Mouse (Mus musculus): ENCODE data around the gene Hlcs. TPM values are rescaled to one million over a fixed set of nuclear protein-coding genes. Genes with fewer than 3 reads are reported as not detected.

Gene Hlcs
- polyA plus RNA-seq, 1 experiment from 2014 or later, result 8.9 TPM

GRCm38 (mm10) chr16:94250640-94251349 lies 62.6 kb downstream of the Hlcs start:
- H3K4me2 ChIP-seq (replicated peaks; ENCODE audit: low read depth, low read length), result 0 out of 2 replicates have a peak overlapping the region, but pooled peaks have one; percentile 22
- H3K27ac ChIP-seq (ENCODE audit: low read length), result no peak overlapping the region
- no peak for ATAC-seq (ENCODE audit: low FRiP score, low TSS enrichment)
- no peak overlapping the region for H3K4me3 ChIP-seq (ENCODE audit: low read length)
- no peaks in the 10 kb centered on the region for H3K36me3 ChIP-seq (ENCODE audit: insufficient read depth, low read length)
- no peaks in the 10 kb centered on the region for H3K9me3 ChIP-seq (ENCODE audit: low read length)
- H3K27me3 ChIP-seq (ENCODE audit: insufficient read depth, low read length), result no peaks in the 10 kb centered on the region; the same call in 1 of the 2 replicates
- peaks cover 11% of the 10 kb centered on the region; the same call in 1 of the 2 replicates for H3K4me1 ChIP-seq (ENCODE audit: insufficient read depth, low read length)
- WGBS, result 68% methylated on average over 15 of the region's 15 CpGs
- peak overlapping the region; percentile 20; the same call in 1 of the 2 replicates for H3K9ac ChIP-seq (replicated peaks; ENCODE audit: low read length)

DNA sequence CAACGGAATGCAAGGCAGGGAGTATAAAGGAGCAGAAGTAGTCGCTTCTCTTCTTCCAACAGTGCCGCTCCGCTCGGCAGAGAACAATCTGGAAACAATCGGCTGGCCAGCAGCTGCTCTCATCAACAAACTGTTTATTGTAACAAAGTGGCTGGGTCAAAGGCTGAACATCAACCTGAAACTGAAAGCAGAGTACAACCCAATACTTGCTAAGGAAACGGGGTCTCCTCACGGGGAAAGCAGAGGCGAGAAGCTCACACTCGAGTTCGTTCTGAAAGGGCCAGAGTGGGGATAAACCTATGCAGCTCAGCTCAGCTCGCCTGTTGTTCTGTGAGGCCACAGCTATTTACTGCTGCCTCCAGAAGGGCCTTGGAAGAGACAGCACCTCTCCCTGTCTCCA lies 63.2 kb downstream of the Hlcs start:
- WGBS, result 29% methylated on average over 12 of the region's 12 CpGs
- no peak for ATAC-seq (ENCODE audit: low FRiP score, low TSS enrichment)
- peak overlapping the region; percentile 20; the same call in 1 of the 2 replicates for H3K9ac ChIP-seq (replicated peaks; ENCODE audit: low read length)

DNA sequence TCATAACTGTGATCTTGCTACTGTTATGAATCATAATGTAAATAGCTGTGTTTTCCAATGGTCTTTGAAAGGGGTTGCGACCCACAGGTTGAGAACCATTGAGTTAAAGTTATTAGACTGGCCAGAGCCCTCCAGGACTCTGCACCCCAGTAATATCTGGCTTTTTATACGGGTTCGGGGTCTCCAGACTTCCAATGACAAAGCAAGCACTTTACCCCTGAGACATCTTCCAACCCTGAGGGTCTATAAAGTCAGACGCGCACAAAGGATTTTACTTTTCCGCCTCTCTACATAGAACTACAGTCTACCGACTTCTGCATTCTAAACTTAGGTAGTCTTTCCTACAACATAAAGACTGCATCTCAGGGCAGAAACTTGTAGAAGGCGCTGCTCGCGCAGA lies 63.7 kb downstream of the Hlcs start:
- Histone ChIP-seq H3K27me3 (ENCODE audit: insufficient read depth, low read length) (no peaks in the 10 kb centered on the region; the same call in 1 of the 2 replicates), H3K9ac (replicated peaks; ENCODE audit: low read length) (no peak overlapping the region), H3K27ac (ENCODE audit: low read length) (no peak overlapping the region), H3K4me1 (ENCODE audit: insufficient read depth, low read length) (peaks cover 11% of the 10 kb centered on the region; the same call in 1 of the 2 replicates), H3K4me2 (replicated peaks; ENCODE audit: low read depth, low read length) (peak overlapping the region; percentile 22; the same call in 1 of the 2 replicates), H3K9me3 (ENCODE audit: low read length) (no peaks in the 10 kb centered on the region), H3K36me3 (ENCODE audit: insufficient read depth, low read length) (no peaks in the 10 kb centered on the region), H3K4me3 (ENCODE audit: low read length) (no peak overlapping the region)
- ATAC-seq (ENCODE audit: low FRiP score, low TSS enrichment), result no peak
- 89% methylated on average over 10 of the region's 10 CpGs for WGBS

More for the DNA sequence above, 63.2 kb downstream of the Hlcs start:
- Histone ChIP-seq H3K27ac (ENCODE audit: low read length) (no peak overlapping the region), H3K4me2 (replicated peaks; ENCODE audit: low read depth, low read length) (peak overlapping the region; percentile 22; the same call in 1 of the 2 replicates), H3K27me3 (ENCODE audit: insufficient read depth, low read length) (no peaks in the 10 kb centered on the region; the same call in 1 of the 2 replicates), H3K4me3 (ENCODE audit: low read length) (no peak overlapping the region), H3K9me3 (ENCODE audit: low read length) (no peaks in the 10 kb centered on the region), H3K36me3 (ENCODE audit: insufficient read depth, low read length) (no peaks in the 10 kb centered on the region), H3K4me1 (ENCODE audit: insufficient read depth, low read length) (peaks cover 11% of the 10 kb centered on the region; the same call in 1 of the 2 replicates)

GRCm38 (mm10) chr16:94248721-94249120 lies 64.7 kb downstream of the Hlcs start:
- Histone ChIP-seq H3K9ac (replicated peaks; ENCODE audit: low read length) (no peak overlapping the region), H3K4me2 (replicated peaks; ENCODE audit: low read depth, low read length) (no peak overlapping the region), H3K27ac (ENCODE audit: low read length) (no peak overlapping the region), H3K4me1 (ENCODE audit: insufficient read depth, low read length) (peaks cover 11% of the 10 kb centered on the region; the same call in 1 of the 2 replicates), H3K4me3 (ENCODE audit: low read length) (no peak overlapping the region), H3K36me3 (ENCODE audit: insufficient read depth, low read length) (no peaks in the 10 kb centered on the region), H3K9me3 (ENCODE audit: low read length) (no peaks in the 10 kb centered on the region), H3K27me3 (ENCODE audit: insufficient read depth, low read length) (no peaks in the 10 kb centered on the region; the same call in 1 of the 2 replicates)
- WGBS, result 83% methylated on average over 15 of the region's 15 CpGs
- no peak for ATAC-seq (ENCODE audit: low FRiP score, low TSS enrichment)

DNA sequence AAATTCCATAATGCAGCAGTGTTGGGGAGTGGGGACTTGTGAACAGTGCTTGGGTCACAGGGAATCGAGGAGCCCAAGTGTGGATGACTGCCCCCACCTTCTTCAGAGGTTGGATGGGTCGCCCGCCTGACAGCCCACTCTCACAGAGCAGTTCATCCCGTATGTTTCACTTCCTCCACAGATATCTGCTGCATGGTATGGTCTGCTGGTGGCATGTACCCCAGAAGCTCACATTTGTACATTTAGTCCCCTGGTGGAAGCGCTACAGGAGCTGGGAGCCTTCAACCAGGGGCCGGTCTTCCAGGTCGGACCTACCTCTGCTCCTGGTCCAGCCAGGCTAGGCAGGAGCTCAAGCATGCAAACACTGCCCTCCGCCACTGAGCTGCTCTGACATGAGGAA lies 66.4 kb downstream of the Hlcs start:
- no peak for ATAC-seq (ENCODE audit: low FRiP score, low TSS enrichment)
- H3K36me3 ChIP-seq (ENCODE audit: insufficient read depth, low read length), result no peaks in the 10 kb centered on the region
- 83% methylated on average over 8 of the region's 8 CpGs for WGBS

DNA sequence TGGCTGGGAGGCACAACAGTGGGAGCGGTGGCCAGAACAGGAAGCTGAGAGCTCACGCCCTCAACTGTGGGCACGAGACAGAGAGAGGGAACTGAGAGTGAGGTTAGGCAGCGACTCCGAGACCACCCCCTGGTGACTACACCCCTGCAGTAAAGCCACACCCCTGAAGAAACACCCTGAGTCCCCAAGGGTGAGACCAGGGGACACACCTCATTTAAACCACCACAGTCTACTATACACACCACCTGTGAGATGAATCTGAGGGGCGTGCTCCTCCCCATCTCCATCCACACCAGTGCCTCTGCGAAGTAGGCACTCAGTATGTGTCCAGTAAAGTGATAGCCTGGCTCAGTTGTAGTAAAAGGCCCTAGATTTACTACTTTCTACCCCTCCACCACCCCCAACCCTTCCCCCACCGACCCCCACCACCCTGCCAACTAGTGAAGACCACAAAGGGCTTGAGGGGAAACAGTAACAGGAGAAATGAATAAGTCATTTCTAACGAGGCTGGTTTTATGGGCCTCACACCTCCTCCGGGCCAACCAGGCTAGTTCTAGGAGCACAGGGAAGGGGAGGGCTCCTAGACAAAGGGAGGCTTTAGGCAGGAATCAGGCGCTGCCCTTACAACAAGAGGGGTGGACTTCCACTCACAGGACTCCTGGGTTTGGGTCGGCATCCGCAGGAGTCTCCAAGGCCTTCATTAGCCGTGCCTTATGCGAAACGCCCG lies 67.2 kb downstream of the Hlcs start:
- WGBS, result 39% methylated on average over 17 of the region's 17 CpGs
- peak; percentile 40; the same call in 1 of the 2 replicates for ATAC-seq (ENCODE audit: low FRiP score, low TSS enrichment)
- H3K4me1 ChIP-seq (ENCODE audit: insufficient read depth, low read length), result peaks cover 11% of the 10 kb centered on the region; the same call in 1 of the 2 replicates

More for the DNA sequence above, 66.4 kb downstream of the Hlcs start:
- Histone ChIP-seq H3K4me3 (ENCODE audit: low read length) (no peak overlapping the region), H3K4me2 (replicated peaks; ENCODE audit: low read depth, low read length) (no peak overlapping the region), H3K27me3 (ENCODE audit: insufficient read depth, low read length) (no peaks in the 10 kb centered on the region; the same call in 1 of the 2 replicates), H3K4me1 (ENCODE audit: insufficient read depth, low read length) (peaks cover 11% of the 10 kb centered on the region; the same call in 1 of the 2 replicates), H3K27ac (ENCODE audit: low read length) (no peak overlapping the region), H3K9ac (replicated peaks; ENCODE audit: low read length) (no peak overlapping the region), H3K9me3 (ENCODE audit: low read length) (no peaks in the 10 kb centered on the region)

GRCm38 (mm10) chr16:94241126-94241525 lies 72.2 kb downstream of the Hlcs start:
- Histone ChIP-seq H3K9ac (replicated peaks; ENCODE audit: low read length) (no peak overlapping the region), H3K4me2 (replicated peaks; ENCODE audit: low read depth, low read length) (no peak overlapping the region), H3K36me3 (ENCODE audit: insufficient read depth, low read length) (no peaks in the 10 kb centered on the region), H3K27ac (ENCODE audit: low read length) (no peak overlapping the region), H3K4me1 (ENCODE audit: insufficient read depth, low read length) (no peaks in the 10 kb centered on the region), H3K9me3 (ENCODE audit: low read length) (no peaks in the 10 kb centered on the region), H3K4me3 (ENCODE audit: low read length) (no peak overlapping the region), H3K27me3 (ENCODE audit: insufficient read depth, low read length) (no peaks in the 10 kb centered on the region)
- ATAC-seq (ENCODE audit: low FRiP score, low TSS enrichment), result no peak
- 90% methylated on average over 10 of the region's 10 CpGs for WGBS

More for the DNA sequence above, 67.2 kb downstream of the Hlcs start:
- Histone ChIP-seq H3K27me3 (ENCODE audit: insufficient read depth, low read length) (no peaks in the 10 kb centered on the region), H3K4me2 (replicated peaks; ENCODE audit: low read depth, low read length) (no peak overlapping the region), H3K36me3 (ENCODE audit: insufficient read depth, low read length) (no peaks in the 10 kb centered on the region), H3K27ac (ENCODE audit: low read length) (no peak overlapping the region), H3K9ac (replicated peaks; ENCODE audit: low read length) (no peak overlapping the region), H3K4me3 (ENCODE audit: low read length) (no peak overlapping the region), H3K9me3 (ENCODE audit: low read length) (no peaks in the 10 kb centered on the region)

GRCm38 (mm10) chr16:94240190-94240589 lies 73.2 kb downstream of the Hlcs start:
- WGBS, result 22% methylated on average over 2 of the region's 2 CpGs
- Histone ChIP-seq H3K27ac (ENCODE audit: low read length) (no peak overlapping the region), H3K4me2 (replicated peaks; ENCODE audit: low read depth, low read length) (no peak overlapping the region), H3K4me1 (ENCODE audit: insufficient read depth, low read length) (no peaks in the 10 kb centered on the region), H3K36me3 (ENCODE audit: insufficient read depth, low read length) (no peaks in the 10 kb centered on the region), H3K4me3 (ENCODE audit: low read length) (no peak overlapping the region), H3K9ac (replicated peaks; ENCODE audit: low read length) (no peak overlapping the region), H3K27me3 (ENCODE audit: insufficient read depth, low read length) (no peaks in the 10 kb centered on the region), H3K9me3 (ENCODE audit: low read length) (no peaks in the 10 kb centered on the region)
- no peak for ATAC-seq (ENCODE audit: low FRiP score, low TSS enrichment)

DNA sequence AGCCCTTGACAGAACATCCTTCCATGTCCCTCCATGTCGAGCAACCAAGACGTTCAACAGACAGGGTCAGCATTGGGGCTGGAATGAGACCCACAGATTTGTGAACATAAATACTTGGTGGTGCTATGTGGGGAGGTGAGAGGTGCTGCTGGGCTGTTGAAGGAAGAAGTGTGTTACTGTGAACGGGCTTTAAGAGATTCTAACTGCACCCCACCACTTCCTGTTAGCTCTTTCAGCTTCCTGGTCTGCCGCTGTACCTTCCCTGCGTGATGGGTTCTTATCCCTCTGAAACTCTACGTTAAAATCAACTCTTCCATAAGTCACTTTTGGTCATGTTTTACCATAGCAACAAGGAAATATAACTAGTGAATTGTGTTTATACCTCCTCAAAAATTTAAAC lies 73.8 kb downstream of the Hlcs start:
- no peaks in the 10 kb centered on the region for H3K4me1 ChIP-seq (ENCODE audit: insufficient read depth, low read length)
- H3K27ac ChIP-seq (ENCODE audit: low read length), result no peak overlapping the region
- WGBS, result 77% methylated on average over 6 of the region's 6 CpGs
- H3K4me3 ChIP-seq (ENCODE audit: low read length), result no peak overlapping the region
- no peaks in the 10 kb centered on the region for H3K27me3 ChIP-seq (ENCODE audit: insufficient read depth, low read length)
- no peaks in the 10 kb centered on the region for H3K9me3 ChIP-seq (ENCODE audit: low read length)
- no peak overlapping the region for H3K4me2 ChIP-seq (replicated peaks; ENCODE audit: low read depth, low read length)
- H3K9ac ChIP-seq (replicated peaks; ENCODE audit: low read length), result no peak overlapping the region
- no peak for ATAC-seq (ENCODE audit: low FRiP score, low TSS enrichment)
- H3K36me3 ChIP-seq (ENCODE audit: insufficient read depth, low read length), result no peaks in the 10 kb centered on the region

All from kidney, embryonic 16.5 days (tissue).